Mouse (Mus musculus) hindbrain, embryonic 11.5 days (tissue): ENCODE data around the gene Ndufs8. TPM values are rescaled to one million over a fixed set of nuclear protein-coding genes. Genes with fewer than 3 reads are reported as not detected.
A peak's percentile ranks its signal among the peaks of the same experiment; 100 is the strongest.
"Not testable (repeated sequence)": the region's sequence is repeated elsewhere in the genome, so short reads cannot be mapped to it uniquely, and the experiment has no call there.

Source experiments
- ATAC-seq: fragments of 200-750 bp; cut with Nextera tagmentation; 2 replicates; pipeline ENCODE4 v1.8.0; 2017; ENCODE audit warnings: mild to moderate bottlenecking, moderate TSS enrichment, moderate library complexity; ENCODE audit not compliant: low FRiP score
- DNase-seq: peaks from one replicate; pipeline ENCODE4 v3.0.0-alpha.2; 2015; ENCODE audit warnings: low spot score
- H3K27ac ChIP-seq: fragments of 300-500 bp; sonication (generic); 2 replicates; pipeline ENCODE4 v1.5.1; 2014; ENCODE audit warnings: mild to moderate bottlenecking, low read depth, low read length
- H3K27me3 ChIP-seq: fragments of 300-500 bp; sonication (generic); 2 replicates; pipeline ENCODE4 v1.6.1; 2014; ENCODE audit warnings: mild to moderate bottlenecking, low read length, moderate library complexity, mixed read lengths; ENCODE audit not compliant: control insufficient read depth, insufficient read depth
- H3K36me3 ChIP-seq: fragments of 300-500 bp; sonication (generic); 2 replicates; pipeline ENCODE4 v1.6.1; 2014; ENCODE audit warnings: mild to moderate bottlenecking, low read length, moderate library complexity, mixed read lengths; ENCODE audit not compliant: control insufficient read depth, insufficient read depth
- H3K4me1 ChIP-seq: fragments of 300-500 bp; sonication (generic); replicated peaks from 2 replicates; pipeline ENCODE4 v1.6.1; 2014; ENCODE audit warnings: low read length, mixed read lengths; ENCODE audit not compliant: control insufficient read depth, insufficient read depth
- H3K4me2 ChIP-seq: fragments of 300-500 bp; sonication (generic); replicated peaks from 2 replicates; pipeline ENCODE4 v1.6.1; 2014; ENCODE audit warnings: mild to moderate bottlenecking, low read depth, low read length
- H3K4me3 ChIP-seq: fragments of 300-500 bp; sonication (generic); 2 replicates; pipeline ENCODE4 v1.5.1; 2014; ENCODE audit warnings: low read depth, low read length
- H3K9ac ChIP-seq: fragments of 300-500 bp; sonication (generic); 2 replicates; pipeline ENCODE4 v1.6.1; 2014; ENCODE audit warnings: low read depth, low read length
- H3K9me3 ChIP-seq: fragments of 300-500 bp; sonication (generic); 2 replicates; pipeline ENCODE4 v1.6.1; 2016; ENCODE audit warnings: low read length; ENCODE audit not compliant: control insufficient read depth
- WGBS: fragments of 180-500 bp; shearing (Covaris S2); extraction: QIAGEN DNeasy Blood & Tissue Kit; methylation state at CpG from one replicate; pipeline ENCODE4 v1.1.7; 2014; 5-methylcytosine and 5-hydroxymethylcytosine counted together
- polyA plus RNA-seq: library from polyadenylated mRNA; unstranded; fragments of >200 nt; fragmentation: Nextera tagmentation; extraction: Ambion mirVana; gene quantifications from 2 replicates; pipeline ENCODE4 v1.2.1, GENCODE M21; 2014

The Ndufs8 gene
- polyA plus RNA-seq: 240 and 258 TPM in 2 replicates

DNA sequence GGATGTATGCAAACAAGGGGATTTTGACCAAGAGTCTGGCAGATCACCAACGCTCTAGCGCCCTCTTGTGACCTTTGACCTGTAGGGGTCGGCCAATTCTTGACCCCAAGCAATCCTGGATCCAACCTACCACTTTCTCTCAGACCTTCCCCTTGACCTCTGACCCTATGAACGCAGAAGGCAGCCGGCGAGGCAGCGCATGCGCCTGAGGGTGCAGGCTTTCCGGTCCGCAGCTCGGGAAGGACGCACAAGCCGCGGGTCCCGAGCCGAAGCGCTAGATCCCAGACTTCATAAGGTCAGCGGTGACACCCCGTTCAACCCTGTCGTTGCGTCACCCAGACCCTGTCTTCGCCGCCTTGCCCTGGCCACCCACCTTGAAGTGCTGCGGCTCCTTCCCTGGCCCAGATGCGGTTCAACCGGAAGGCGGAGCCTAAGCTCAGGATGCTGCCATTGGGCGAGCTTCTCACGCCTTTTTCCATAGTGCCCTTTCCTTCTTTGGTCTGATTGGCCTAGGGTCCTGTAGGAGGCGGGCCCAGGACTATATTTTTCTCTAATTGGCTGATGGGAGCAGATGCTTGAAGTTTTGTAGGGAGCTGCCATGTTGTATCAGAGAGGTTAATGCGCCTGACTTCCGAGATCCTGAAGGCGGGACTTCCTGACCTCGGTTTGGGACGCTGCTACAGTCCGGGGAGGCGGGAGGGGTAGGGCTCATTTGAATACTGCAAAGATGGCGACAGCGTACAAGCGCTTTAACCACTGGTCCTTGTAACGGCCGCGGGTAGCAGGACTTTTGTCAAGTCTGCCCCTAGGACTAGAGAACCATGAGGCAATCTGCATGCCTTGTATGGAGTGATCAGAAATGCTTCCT lies at the start of gene Ndufs8:
Ndufs8 (minus strand) TSS at position 438 of the 868 bp plus-strand sequence.
- peak within 1 kb of the TSS; percentile 70 for H3K27ac ChIP-seq
- WGBS: under 1% methylated on average over 43 of the region's 43 CpGs
- H3K9me3 ChIP-seq: no peaks in the 10 kb centered on the region
- peak within 1 kb of the TSS; percentile 58 for H3K4me3 ChIP-seq
- peak within 1 kb of the TSS; percentile 60 for H3K4me2 ChIP-seq
- ATAC-seq (peak; percentile 98), DNase-seq (peak; percentile 94)
- H3K9ac ChIP-seq: peak within 1 kb of the TSS; percentile 67
- no peaks in the 10 kb centered on the region for H3K27me3 ChIP-seq
- H3K36me3 ChIP-seq: no peaks in the 10 kb centered on the region
- H3K4me1 ChIP-seq: peaks cover 10% of the 10 kb centered on the region; the same call in 1 of the 2 replicates

GRCm38 (mm10) chr19:3961805-3962204 lies 49.2 kb upstream of the Ndufs8 start:
- H3K36me3 ChIP-seq, ATAC-seq, H3K9ac ChIP-seq, H3K27me3 ChIP-seq, H3K4me3 ChIP-seq, H3K27ac ChIP-seq, DNase-seq, H3K4me2 ChIP-seq, H3K9me3 ChIP-seq, H3K4me1 ChIP-seq: not testable (repeated sequence)
- 89% methylated on average over 6 of the region's 6 CpGs for WGBS

DNA sequence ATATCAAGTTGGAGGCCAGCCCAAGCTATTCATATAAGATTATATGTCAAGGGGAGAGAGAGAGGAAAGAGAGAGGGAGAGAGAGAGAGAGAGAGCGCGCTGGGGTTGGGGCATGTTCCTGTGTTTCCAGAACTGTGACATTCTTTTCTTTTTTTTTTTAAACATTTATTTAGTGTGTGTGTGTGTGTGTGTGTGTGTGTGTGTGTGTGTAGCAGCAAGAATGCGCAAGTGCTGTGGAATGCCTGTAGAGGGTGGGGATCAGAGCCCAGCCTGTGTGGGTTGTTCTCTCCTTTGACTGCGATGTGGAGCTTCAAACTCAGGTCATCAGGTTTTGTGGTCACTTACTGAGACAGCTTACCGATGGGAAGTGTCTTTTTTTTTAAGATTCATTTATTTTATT lies 47.6 kb upstream of the Ndufs8 start:
- WGBS: 82% methylated on average over 5 of the region's 5 CpGs
- Histone ChIP-seq H3K4me3 (no peak overlapping the region), H3K9ac (no peak overlapping the region), H3K27me3 (no peaks in the 10 kb centered on the region), H3K4me1 (no peaks in the 10 kb centered on the region), H3K27ac (no peak overlapping the region), H3K4me2 (no peak overlapping the region), H3K9me3 (no peaks in the 10 kb centered on the region), H3K36me3 (no peaks in the 10 kb centered on the region)
- ATAC-seq (no peak), DNase-seq (no peak)

DNA sequence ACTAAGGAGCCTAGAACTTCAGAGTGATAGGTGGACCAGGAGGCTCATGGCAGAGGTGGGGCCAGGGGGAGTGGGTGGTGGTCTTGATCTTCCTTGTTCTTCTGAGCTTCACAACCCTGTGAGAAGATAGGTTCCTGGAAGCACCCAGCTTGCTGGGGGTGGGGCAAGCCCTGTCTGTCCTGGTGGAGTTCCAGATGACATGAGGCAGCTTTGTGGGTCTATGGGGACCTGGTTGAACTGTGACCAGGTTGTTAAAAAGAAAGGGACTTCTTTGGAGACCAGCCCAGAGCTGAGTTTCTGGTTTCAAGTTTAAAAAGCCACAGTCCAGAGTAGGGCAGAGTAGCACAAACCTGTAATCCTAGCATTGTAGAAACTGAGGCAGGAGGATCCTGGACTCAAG lies 46.5 kb upstream of the Ndufs8 start:
- no peaks in the 10 kb centered on the region for H3K9me3 ChIP-seq
- H3K4me1 ChIP-seq: no peaks in the 10 kb centered on the region
- H3K4me2 ChIP-seq: no peak overlapping the region
- H3K27me3 ChIP-seq: no peaks in the 10 kb centered on the region
- H3K27ac ChIP-seq: no peak overlapping the region
- H3K9ac ChIP-seq: no peak overlapping the region
- ATAC-seq: no peak
- no peak overlapping the region for H3K4me3 ChIP-seq
- no peaks in the 10 kb centered on the region for H3K36me3 ChIP-seq
- DNase-seq: no peak

DNA sequence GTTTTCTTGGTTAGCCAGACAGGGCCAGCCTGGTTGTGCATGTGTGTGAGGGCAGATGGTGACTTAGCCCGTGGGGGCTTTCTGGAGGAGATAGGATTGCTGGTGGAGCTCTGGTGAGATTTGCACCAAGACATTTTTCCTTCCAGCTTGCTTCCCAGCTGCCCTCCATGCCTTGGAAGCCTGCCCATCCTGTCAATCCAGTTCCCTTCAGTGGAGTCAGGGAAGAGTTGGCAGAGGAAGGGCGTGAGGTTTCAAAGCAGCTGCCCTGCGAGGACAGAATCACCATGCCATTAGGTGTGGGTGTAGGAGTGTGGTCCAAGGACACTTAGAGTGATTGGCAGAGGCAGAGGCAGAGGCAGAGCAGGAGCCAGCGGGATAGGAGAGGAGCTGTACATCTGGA lies 45.9 kb upstream of the Ndufs8 start, which contains the start of gene Aldh3b3:
Aldh3b3 (plus strand) TSS at position 176 of the 400 bp plus-strand sequence.
- Histone ChIP-seq H3K27ac (no peak within 1 kb of the TSS), H3K4me3 (no peak within 1 kb of the TSS), H3K27me3 (no peaks in the 10 kb centered on the region), H3K4me1 (no peaks in the 10 kb centered on the region), H3K36me3 (no peaks in the 10 kb centered on the region), H3K4me2 (no peak within 1 kb of the TSS), H3K9me3 (no peaks in the 10 kb centered on the region), H3K9ac (no peak within 1 kb of the TSS)
- DNase-seq (no peak), ATAC-seq (no peak)
- 78% methylated on average over 4 of the region's 4 CpGs for WGBS

DNA sequence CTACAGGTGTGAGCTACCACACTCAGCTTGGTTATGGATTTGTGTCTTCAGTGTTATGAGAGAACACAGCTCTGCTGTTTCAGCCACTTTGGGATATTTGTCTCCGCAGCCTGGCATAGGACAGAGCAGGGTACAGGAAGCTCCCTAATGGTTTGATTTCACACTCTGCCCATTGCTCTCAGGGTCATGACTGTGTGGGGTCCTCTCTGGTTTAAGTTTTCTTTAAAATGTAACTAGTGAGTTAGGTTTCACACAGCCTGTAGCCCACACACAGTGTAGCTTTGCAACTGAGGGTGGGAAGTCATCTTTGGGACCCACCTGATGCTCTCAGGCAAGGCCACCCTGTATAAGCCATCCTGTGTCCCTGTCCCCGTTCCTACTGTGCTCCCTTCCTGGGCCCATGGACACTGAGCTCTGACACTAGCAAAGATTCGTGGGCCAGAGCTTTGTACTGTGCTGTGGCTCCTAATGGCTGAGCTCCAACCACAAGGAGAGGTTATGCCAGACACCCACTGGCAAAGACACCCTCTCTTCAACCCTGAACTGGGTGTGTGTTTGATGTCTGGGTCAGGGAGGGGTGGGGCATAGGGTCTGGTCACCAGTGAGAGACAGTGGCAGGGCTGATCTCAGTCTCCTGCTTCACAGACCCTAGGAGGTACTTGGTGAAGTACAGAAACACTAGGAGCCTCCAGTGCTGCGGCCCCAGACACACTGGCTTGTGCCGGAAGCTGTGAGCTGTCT lies 44.9 kb upstream of the Ndufs8 start:
- not testable (repeated sequence) for H3K4me2 ChIP-seq, DNase-seq, H3K4me3 ChIP-seq

GRCm38 (mm10) chr19:3955804-3956203 lies 43.2 kb upstream of the Ndufs8 start:
- ATAC-seq (no peak), DNase-seq (no peak)
- Histone ChIP-seq H3K4me1 (no peaks in the 10 kb centered on the region), H3K36me3 (no peaks in the 10 kb centered on the region), H3K4me3 (no peak overlapping the region), H3K4me2 (no peak overlapping the region), H3K27ac (no peak overlapping the region), H3K9me3 (no peaks in the 10 kb centered on the region), H3K9ac (no peak overlapping the region), H3K27me3 (no peaks in the 10 kb centered on the region)
- 53% methylated on average over 4 of the region's 4 CpGs for WGBS

More for the DNA sequence above, 44.9 kb upstream of the Ndufs8 start:
- not testable (repeated sequence) for H3K4me1 ChIP-seq, H3K27me3 ChIP-seq, ATAC-seq, H3K27ac ChIP-seq, H3K9me3 ChIP-seq, H3K9ac ChIP-seq, H3K36me3 ChIP-seq
- 87% methylated on average over 5 of the region's 5 CpGs for WGBS

DNA sequence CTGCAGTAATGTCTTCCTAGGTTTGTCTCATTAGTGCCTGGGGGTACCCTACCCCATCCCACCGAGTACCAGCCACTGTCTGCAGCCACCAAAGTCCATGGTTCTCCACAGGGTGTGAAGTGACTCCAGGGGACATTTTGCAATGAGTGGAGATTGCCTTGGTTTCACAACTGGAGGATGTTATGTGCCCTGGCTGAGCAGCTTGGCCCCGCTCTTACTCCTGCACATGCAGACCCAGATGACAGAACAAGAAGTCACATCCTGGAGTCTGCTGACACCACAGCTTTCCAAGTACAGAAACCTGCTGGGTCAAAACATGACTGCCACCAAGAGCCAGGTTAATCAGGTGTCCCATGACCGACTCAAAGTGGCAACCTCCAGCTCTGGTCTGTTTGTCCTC lies 42.5 kb upstream of the Ndufs8 start:
- Histone ChIP-seq H3K4me1 (no peaks in the 10 kb centered on the region), H3K36me3 (no peaks in the 10 kb centered on the region), H3K4me2 (no peak overlapping the region), H3K4me3 (no peak overlapping the region), H3K9me3 (no peaks in the 10 kb centered on the region), H3K9ac (no peak overlapping the region), H3K27ac (no peak overlapping the region), H3K27me3 (no peaks in the 10 kb centered on the region)
- no peak for DNase-seq
- 78% methylated on average over 3 of the region's 3 CpGs for WGBS
- ATAC-seq: no peak
